Mouse (Mus musculus) ES-E14 (cell line): ENCODE results near the gene Exoc3l.

Source experiments
- CHD2 ChIP-seq: IDR thresholded peaks from 2 replicates; pipeline ENCODE4 v1.6.1; 2014; ENCODE audit warnings: mild to moderate bottlenecking, low read depth, low read length, inconsistent platforms
- ZC3H11A ChIP-seq: IDR thresholded peaks from 2 replicates; pipeline ENCODE4 v1.6.1; 2012; ENCODE audit warnings: low read depth, mild to moderate bottlenecking, inconsistent platforms, low read length, borderline replicate concordance
- ZNF384 ChIP-seq: IDR thresholded peaks from 2 replicates; pipeline ENCODE4 v1.6.1; 2012; ENCODE audit warnings: low read depth, low read length, inconsistent platforms

DNA sequence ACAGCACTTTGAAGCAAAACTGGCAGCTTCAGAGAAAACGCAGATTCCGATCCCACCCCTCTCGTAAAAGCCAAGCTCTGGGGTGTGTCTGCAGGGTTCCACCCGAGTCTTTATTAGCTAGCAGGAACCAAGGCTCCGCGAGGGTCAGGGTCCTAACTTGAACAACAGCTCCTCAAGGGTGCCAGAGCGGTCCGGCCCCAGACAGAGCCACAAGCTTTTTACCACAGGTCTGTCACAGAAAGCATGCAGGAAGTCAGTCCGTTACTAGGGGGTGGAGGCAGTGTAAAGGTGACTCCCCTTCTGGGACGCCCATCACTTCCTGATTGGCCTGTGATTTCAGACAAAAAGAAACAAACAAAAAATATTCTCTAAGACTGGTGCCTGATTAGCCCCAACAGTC lies 30.8 kb downstream of the Exoc3l start:
- TF ChIP-seq CHD2 (no peak), ZC3H11A (no peak), ZNF384 (no peak)
